Mouse (Mus musculus) kidney, postnatal 0 days (tissue): ENCODE data around the gene Igflr1. TPM values are rescaled to one million over a fixed set of nuclear protein-coding genes. Genes with fewer than 3 reads are reported as not detected.

Source experiments
- ATAC-seq: fragments of 200-750 bp; cut with Nextera tagmentation; replicated peaks from 2 replicates; pipeline ENCODE4 v1.8.0; 2017; ENCODE audit warnings: low read depth, moderate number of reproducible peaks, moderate TSS enrichment, moderate library complexity; ENCODE audit not compliant: low FRiP score
- DNase-seq: peaks from one replicate; pipeline ENCODE4 v3.0.0-alpha.2; 2016; ENCODE audit warnings: low spot score
- H3K27ac ChIP-seq: fragments of 300-500 bp; sonication (generic); 2 replicates; pipeline ENCODE4 v1.5.1; 2014; ENCODE audit warnings: mild to moderate bottlenecking
- H3K27me3 ChIP-seq: fragments of 300-500 bp; sonication (generic); 2 replicates; pipeline ENCODE4 v1.6.1; 2014; ENCODE audit warnings: low read length, mixed read lengths; ENCODE audit not compliant: insufficient read depth
- H3K36me3 ChIP-seq: fragments of 300-500 bp; sonication (generic); 2 replicates; pipeline ENCODE4 v1.6.1; 2014; ENCODE audit warnings: low read length, mixed read lengths; ENCODE audit not compliant: insufficient read depth
- H3K4me1 ChIP-seq: fragments of 300-500 bp; sonication (generic); replicated peaks from 2 replicates; pipeline ENCODE4 v1.6.1; 2014; ENCODE audit warnings: antibody characterized with exemption, low read length, mixed read lengths; ENCODE audit not compliant: insufficient read depth
- H3K4me2 ChIP-seq: fragments of 300-500 bp; sonication (generic); 2 replicates; pipeline ENCODE4 v1.6.1; 2014; ENCODE audit warnings: mild to moderate bottlenecking, low read length, moderate library complexity, mixed read lengths
- H3K4me3 ChIP-seq: fragments of 300-500 bp; sonication (generic); replicated peaks from 2 replicates; pipeline ENCODE4 v1.5.1; 2014; ENCODE audit warnings: low read depth, low read length
- H3K9ac ChIP-seq: fragments of 300-500 bp; sonication (generic); 2 replicates; pipeline ENCODE4 v1.6.1; 2014; ENCODE audit warnings: low read depth, low read length
- H3K9me3 ChIP-seq: fragments of 300-500 bp; sonication (generic); replicated peaks from 2 replicates; pipeline ENCODE4 v1.6.1; 2016; ENCODE audit warnings: low read length, inconsistent platforms, mixed read lengths
- CTCF ChIP-seq: IDR thresholded peaks from 2 replicates; pipeline ENCODE4 v1.5.1; 2016; ENCODE audit warnings: antibody characterized with exemption, low read depth, mild to moderate bottlenecking, moderate library complexity
- WGBS: fragments of 180-500 bp; shearing (Covaris S2); extraction: QIAGEN DNeasy Blood & Tissue Kit; methylation state at CpG from one replicate; pipeline ENCODE4 v1.1.7; 2014; 5-methylcytosine and 5-hydroxymethylcytosine counted together
- polyA plus RNA-seq: library from polyadenylated mRNA; unstranded; fragments of >200 nt; fragmentation: Nextera tagmentation; extraction: Ambion mirVana; gene quantifications from 2 replicates; pipeline ENCODE4 v1.2.1, GENCODE M21; 2015

Igflr1 gene
- polyA plus RNA-seq, 1 experiment from 2014 or later, result 2.5 TPM

DNA sequence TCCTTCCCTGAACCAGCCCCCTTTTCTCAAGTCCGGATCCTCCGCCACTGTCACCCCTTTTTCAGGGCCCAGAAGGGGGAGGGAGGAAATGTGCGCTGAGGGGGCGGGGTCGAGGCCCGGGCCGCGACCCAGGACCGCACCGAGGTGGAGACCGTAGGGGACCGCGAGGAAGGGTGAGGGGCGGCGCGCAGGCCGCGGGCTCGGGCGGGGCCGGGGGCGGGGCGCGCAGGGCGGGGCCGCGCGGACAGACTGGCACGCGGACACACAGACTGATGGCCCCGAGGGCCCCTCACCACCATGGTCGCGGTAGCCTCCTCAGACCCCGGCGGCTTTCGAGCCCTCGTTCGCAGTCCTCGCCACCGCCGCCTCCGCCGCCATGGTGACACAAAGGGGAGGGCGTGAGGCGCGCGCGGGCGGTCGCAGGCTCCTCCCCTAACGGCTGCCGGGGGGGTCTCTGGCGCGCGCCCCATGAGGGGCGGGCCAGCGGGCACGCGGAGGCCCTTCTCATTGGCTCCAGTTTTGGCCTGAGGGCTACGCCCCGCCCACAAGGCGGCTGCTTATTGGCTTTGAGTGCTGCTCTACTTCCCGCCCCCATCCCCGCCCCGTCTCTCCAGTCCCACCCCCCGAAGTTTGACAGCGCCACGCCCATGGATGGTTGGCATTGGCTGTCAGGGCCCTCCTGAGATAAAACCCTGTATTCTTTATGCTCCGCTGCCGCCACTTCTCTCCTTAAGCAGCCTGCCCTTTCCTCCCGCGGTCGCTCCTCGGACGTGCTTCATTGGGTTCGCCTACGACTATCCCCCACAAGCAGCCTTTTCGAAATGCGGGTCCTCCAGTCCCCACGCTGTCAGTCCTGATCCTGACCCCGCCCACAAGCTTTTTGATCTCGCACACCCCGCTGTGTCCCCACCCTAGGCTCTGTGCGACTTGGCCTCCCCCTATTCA is 30.3 kb upstream of the Igflr1 start, which contains the start of gene Arhgap33:
Gene Arhgap33, minus strand, starts transcription at position 428 of the 945 bp plus-strand sequence.
- peak within 1 kb of the TSS; percentile 71 for H3K9ac ChIP-seq
- no peak for TF ChIP-seq CTCF
- DNase-seq (peak; percentile 97), ATAC-seq (peak; percentile 92)
- peak within 1 kb of the TSS; percentile 94 for H3K4me2 ChIP-seq
- 0 out of 2 replicates have a peak within 1 kb of the TSS, but pooled peaks have one; percentile 22 for H3K27ac ChIP-seq
- H3K9me3 ChIP-seq, result no peaks in the 10 kb centered on the region
- H3K27me3 ChIP-seq, result no peaks in the 10 kb centered on the region
- H3K36me3 ChIP-seq, result peaks cover 2% of the 10 kb centered on the region; the same call in 1 of the 2 replicates
- under 1% methylated on average over 46 of the region's 84 CpGs for WGBS
- peak within 1 kb of the TSS; percentile 74 for H3K4me3 ChIP-seq
- peaks cover 7% of the 10 kb centered on the region; the same call in 1 of the 2 replicates for H3K4me1 ChIP-seq

DNA sequence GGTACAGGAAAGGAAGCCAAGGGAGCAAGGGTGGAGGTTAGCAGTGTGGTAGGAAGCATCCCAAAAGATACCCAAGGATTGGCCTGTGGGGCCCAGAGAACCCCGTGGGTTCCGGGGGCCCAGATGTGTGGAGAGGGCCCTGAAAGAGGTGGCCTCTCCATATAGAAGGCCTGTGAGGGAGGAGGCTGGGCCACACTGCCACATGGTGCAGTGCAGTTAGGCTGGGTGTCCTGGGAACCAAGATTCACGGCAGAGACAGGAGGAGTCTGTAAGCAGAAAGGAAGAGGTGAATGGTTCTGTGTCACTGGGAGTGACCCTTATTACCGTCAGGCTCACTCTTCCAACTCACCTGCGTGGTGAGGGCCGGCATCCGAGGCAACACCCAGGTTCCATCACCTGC is 24.7 kb upstream of the Igflr1 start:
- no peak overlapping the region for H3K4me2 ChIP-seq
- H3K9me3 ChIP-seq, result no peaks in the 10 kb centered on the region
- H3K9ac ChIP-seq, result no peak overlapping the region
- ATAC-seq (no peak), DNase-seq (no peak)
- no peak overlapping the region for H3K4me3 ChIP-seq
- H3K27ac ChIP-seq, result no peak overlapping the region
- no peak for TF ChIP-seq CTCF
- 89% methylated on average over 7 of the region's 7 CpGs for WGBS
- no peaks in the 10 kb centered on the region for H3K4me1 ChIP-seq
- peaks cover 15% of the 10 kb centered on the region; the same call in 1 of the 2 replicates for H3K36me3 ChIP-seq
- no peaks in the 10 kb centered on the region for H3K27me3 ChIP-seq

DNA sequence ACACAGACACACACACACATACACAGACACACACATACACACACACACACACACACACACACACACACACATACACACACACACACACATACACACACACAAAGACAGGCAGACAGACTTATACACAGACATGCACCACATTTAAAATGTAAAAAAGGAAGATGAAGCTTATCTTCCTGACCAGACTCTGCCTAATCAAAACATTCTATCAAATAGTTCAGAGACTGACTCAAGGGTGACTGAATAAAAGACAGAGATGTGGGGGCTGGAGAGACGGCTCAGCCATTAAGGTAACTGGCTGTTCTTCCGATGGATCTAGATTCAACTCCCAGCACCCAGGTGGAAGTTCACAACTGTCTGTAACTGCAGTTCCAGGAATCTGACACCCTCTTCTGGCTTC is 20.9 kb upstream of the Igflr1 start:
- Histone ChIP-seq H3K9ac (no peak overlapping the region), H3K9me3 (no peaks in the 10 kb centered on the region), H3K4me1 (no peaks in the 10 kb centered on the region), H3K27ac (no peak overlapping the region), H3K36me3 (peaks cover 23% of the 10 kb centered on the region; the same call in 1 of the 2 replicates), H3K27me3 (no peaks in the 10 kb centered on the region), H3K4me3 (no peak overlapping the region), H3K4me2 (no peak overlapping the region)
- no peak for TF ChIP-seq CTCF
- WGBS, result 85% methylated on average over 2 of the region's 2 CpGs
- ATAC-seq (no peak), DNase-seq (no peak)

DNA sequence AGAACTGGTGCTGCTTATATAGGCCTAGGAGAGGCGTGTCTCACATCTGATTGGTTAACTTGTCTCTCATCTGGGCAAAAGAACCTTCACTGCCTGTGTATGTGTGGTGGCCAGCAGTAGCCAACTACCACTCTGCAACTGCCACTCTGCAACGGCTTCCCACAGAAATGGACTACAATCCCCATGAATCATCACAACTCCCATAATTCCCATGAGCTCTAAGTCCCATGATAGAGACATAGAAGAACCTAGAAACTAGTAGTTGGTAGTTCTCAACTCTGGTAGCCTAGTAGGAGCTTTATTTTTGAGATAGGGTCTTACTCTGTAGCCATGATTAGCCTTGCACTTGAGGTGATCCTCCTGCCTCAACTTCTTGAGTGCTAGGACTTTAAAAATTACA is 15.3 kb upstream of the Igflr1 start:
- no peak overlapping the region for H3K9ac ChIP-seq
- no peak for TF ChIP-seq CTCF
- H3K4me3 ChIP-seq, result no peak overlapping the region
- no peaks in the 10 kb centered on the region for H3K9me3 ChIP-seq
- 90% methylated on average over 2 of the region's 2 CpGs for WGBS
- ATAC-seq (no peak), DNase-seq (no peak)
- no peak overlapping the region for H3K27ac ChIP-seq
- no peaks in the 10 kb centered on the region for H3K27me3 ChIP-seq
- peaks cover 8% of the 10 kb centered on the region; the same call in 1 of the 2 replicates for H3K36me3 ChIP-seq
- H3K4me1 ChIP-seq, result peaks cover 8% of the 10 kb centered on the region
- H3K4me2 ChIP-seq, result no peak overlapping the region

DNA sequence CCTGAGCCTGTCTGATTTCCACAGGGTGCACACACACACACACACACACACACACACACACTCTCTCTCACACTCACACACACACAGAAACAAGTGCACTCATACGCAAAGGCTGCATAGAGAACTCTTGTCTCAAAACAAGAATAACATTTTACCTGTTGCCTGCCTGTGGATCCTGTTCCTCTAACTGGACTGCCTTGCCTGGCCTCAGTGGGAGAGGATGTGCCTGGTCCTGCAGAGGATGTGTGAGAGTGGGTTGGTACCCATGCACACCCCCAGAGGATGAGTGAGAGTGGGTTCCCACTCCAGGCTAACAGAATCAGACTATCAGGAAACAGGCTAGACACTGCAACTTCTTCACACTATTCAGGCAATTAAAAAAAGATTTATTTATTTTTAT is 14.6 kb upstream of the Igflr1 start:
- H3K9ac ChIP-seq, result no peak overlapping the region
- no peak for DNase-seq
- TF ChIP-seq CTCF, result no peak
- no peak overlapping the region for H3K4me3 ChIP-seq
- ATAC-seq, result no peak
- H3K27me3 ChIP-seq, result no peaks in the 10 kb centered on the region
- H3K27ac ChIP-seq, result no peak overlapping the region
- H3K4me2 ChIP-seq, result no peak overlapping the region
- no peaks in the 10 kb centered on the region for H3K9me3 ChIP-seq
- peaks cover 13% of the 10 kb centered on the region; the same call in 1 of the 2 replicates for H3K36me3 ChIP-seq
- 97% methylated on average over 1 of the region's 1 CpGs for WGBS
- peaks cover 8% of the 10 kb centered on the region for H3K4me1 ChIP-seq

DNA sequence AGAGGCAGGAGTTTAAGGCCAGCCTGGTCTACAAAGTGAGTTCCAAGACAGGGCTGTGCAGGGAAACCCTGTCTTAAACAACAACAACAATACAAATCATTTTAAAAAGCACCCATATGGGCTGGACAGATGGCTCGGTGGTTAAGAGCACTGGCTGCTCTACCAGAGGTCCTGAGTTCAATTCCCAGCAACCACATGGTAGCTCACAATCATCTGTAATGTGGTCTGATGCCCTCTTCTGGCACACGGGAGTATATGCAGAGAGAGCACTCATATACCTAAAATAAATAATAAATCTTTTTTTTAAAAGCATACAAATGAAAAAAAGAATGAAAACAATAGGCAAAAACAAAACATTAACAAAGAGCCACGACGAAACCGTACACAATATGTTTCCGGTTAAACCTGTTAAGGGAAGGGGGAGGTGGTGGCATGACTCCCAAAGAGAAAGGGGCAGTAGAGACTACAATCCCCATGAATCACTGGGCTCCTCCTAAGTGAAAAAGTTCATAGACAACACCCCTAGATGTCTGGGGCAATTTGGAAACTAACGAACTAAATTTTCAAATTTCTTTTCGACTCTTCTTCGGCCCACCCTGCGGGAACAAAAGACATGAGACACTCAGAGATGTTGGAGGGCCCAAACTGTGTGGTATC is 13.7 kb upstream of the Igflr1 start:
- peak; percentile 91 for DNase-seq
- ATAC-seq, result peak; percentile 64
- H3K4me3 ChIP-seq, result peak overlapping the region; percentile 75
- TF ChIP-seq CTCF, result peak; percentile 64
- WGBS, result 1% methylated on average over 10 of the region's 10 CpGs
- H3K36me3 ChIP-seq, result peaks cover 13% of the 10 kb centered on the region; the same call in 1 of the 2 replicates
- H3K27ac ChIP-seq, result peak overlapping the region; percentile 96
- H3K4me1 ChIP-seq, result peaks cover 8% of the 10 kb centered on the region
- H3K4me2 ChIP-seq, result peak overlapping the region; percentile 97
- H3K9me3 ChIP-seq, result no peaks in the 10 kb centered on the region
- no peaks in the 10 kb centered on the region for H3K27me3 ChIP-seq
- peak overlapping the region; percentile 65; the same call in 1 of the 2 replicates for H3K9ac ChIP-seq
